Mouse (Mus musculus) embryonic fibroblast, embryonic 13.5 days (primary cell): ENCODE results near the gene 2510002D24Rik.

ENCODE experiments used
- CTCF ChIP-seq: IDR thresholded peaks from 2 replicates; pipeline ENCODE4 v1.5.1; 2011; ENCODE audit warnings: mild to moderate bottlenecking, control low read depth, low read length, moderate library complexity, borderline replicate concordance; ENCODE audit not compliant: insufficient read depth
- POLR2A ChIP-seq: IDR thresholded peaks from 2 replicates; pipeline ENCODE4 v1.6.1; 2011; ENCODE audit warnings: low read depth, mild to moderate bottlenecking, control low read depth, low read length, moderate library complexity

DNA sequence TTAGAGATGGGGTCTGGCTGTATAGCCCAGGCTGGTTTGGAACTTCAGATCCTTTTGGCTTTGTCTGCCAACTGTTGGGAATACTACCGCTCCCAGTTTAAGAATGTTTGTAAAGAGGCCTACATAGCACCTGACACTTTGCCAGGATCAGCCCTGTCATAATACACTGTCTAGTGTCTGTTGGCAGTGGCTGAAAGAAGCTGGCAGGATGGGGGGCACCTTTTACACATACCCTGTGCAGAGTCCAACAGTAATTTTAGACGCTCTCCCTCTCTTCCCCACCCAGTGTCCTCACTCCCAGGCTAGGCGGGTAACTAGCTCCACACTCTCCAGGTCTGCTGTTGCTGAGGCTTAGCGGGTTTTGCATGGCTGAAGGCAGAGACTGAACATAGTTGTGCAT, 2.0 kb downstream of the 2510002D24Rik start:
- no peak for TF ChIP-seq CTCF
- TF ChIP-seq POLR2A: no peak
